Mouse (Mus musculus) fat pad, adult 2 months (tissue): ENCODE results near the gene Mus81.

Experiments
- DNase-seq: peaks from one replicate; pipeline ENCODE4 v3.0.0-alpha.2; 2011; ENCODE audit warnings: low read depth, low spot score; ENCODE audit errors: extremely low read depth

Gene Mus81

GRCm38 (mm10) chr19:5487768-5488550, at the start of gene Mus81:
Gene Mus81 (minus strand): TSS chr19:5488402.
- peak; percentile 74 for DNase-seq

- DNase-seq = no peak
These were observed 44.3 kb upstream of the Mus81 start for GRCm38 (mm10) chr19:5532520-5532919.

GRCm38 (mm10) chr19:5530138-5530524, 41.9 kb upstream of the Mus81 start:
- DNase-seq = no peak

- no peak for DNase-seq
These were observed 41.3 kb upstream of the Mus81 start for GRCm38 (mm10) chr19:5529325-5530137.

- DNase-seq = no peak
These were observed 37.0 kb upstream of the Mus81 start for GRCm38 (mm10) chr19:5525204-5525603.

GRCm38 (mm10) chr19:5518721-5519120, 30.5 kb upstream of the Mus81 start:
- no peak for DNase-seq

GRCm38 (mm10) chr19:5516906-5517505, 28.8 kb upstream of the Mus81 start:
- no peak for DNase-seq

- no peak for DNase-seq
These were observed 27.9 kb upstream of the Mus81 start for GRCm38 (mm10) chr19:5515840-5516777.

- no peak for DNase-seq
These were observed 24.8 kb upstream of the Mus81 start for GRCm38 (mm10) chr19:5513005-5513349.

GRCm38 (mm10) chr19:5512091-5513004, 24.1 kb upstream of the Mus81 start:
- no peak for DNase-seq

- no peak for DNase-seq
These were observed 23.0 kb upstream of the Mus81 start for GRCm38 (mm10) chr19:5511074-5511632.

GRCm38 (mm10) chr19:5510031-5511026, 22.1 kb upstream of the Mus81 start, which contains the start of gene Snx32:
Gene Snx32 (minus strand): TSS chr19:5510538.
- DNase-seq = peak; percentile 57

GRCm38 (mm10) chr19:5503687-5504086, 15.5 kb upstream of the Mus81 start, which contains the start of gene 1700020D05Rik:
Gene 1700020D05Rik (minus strand): TSS chr19:5503787.
- no peak for DNase-seq

GRCm38 (mm10) chr19:5500330-5500875, 12.2 kb upstream of the Mus81 start:
- no peak for DNase-seq

- no peak for DNase-seq
These were observed 7.8 kb upstream of the Mus81 start for GRCm38 (mm10) chr19:5496052-5496370.

- DNase-seq = no peak
These were observed 7.3 kb upstream of the Mus81 start for GRCm38 (mm10) chr19:5495353-5496051.

GRCm38 (mm10) chr19:5494314-5494713, 6.1 kb upstream of the Mus81 start:
- DNase-seq = no peak
